Mouse (Mus musculus) heart, postnatal 0 days (tissue): Measurements from ENCODE around the gene Bmp2k. TPM values are rescaled to one million over a fixed set of nuclear protein-coding genes. Genes with fewer than 3 reads are reported as not detected.

Experiments
- ATAC-seq: fragments of 200-750 bp; cut with Nextera tagmentation; 2 replicates; pipeline ENCODE4 v1.8.0; 2017; ENCODE audit warnings: low read depth, moderate number of reproducible peaks, moderate library complexity; ENCODE audit not compliant: insufficient read depth
- DNase-seq: peaks from one replicate; pipeline ENCODE4 v3.0.0-alpha.2; 2016; ENCODE audit warnings: low spot score
- H3K27ac ChIP-seq: fragments of 300-500 bp; sonication (generic); 2 replicates; pipeline ENCODE4 v1.5.1; 2014; ENCODE audit warnings: low read depth, mild to moderate bottlenecking
- H3K27me3 ChIP-seq: fragments of 300-500 bp; sonication (generic); 2 replicates; pipeline ENCODE4 v1.6.1; 2014; ENCODE audit warnings: low read length, mixed read lengths; ENCODE audit not compliant: control insufficient read depth, insufficient read depth
- H3K36me3 ChIP-seq: fragments of 300-500 bp; sonication (generic); replicated peaks from 2 replicates; pipeline ENCODE4 v1.6.1; 2014; ENCODE audit warnings: low read length, mixed read lengths; ENCODE audit not compliant: control insufficient read depth, insufficient read depth
- H3K4me1 ChIP-seq: fragments of 300-500 bp; sonication (generic); 2 replicates; pipeline ENCODE4 v1.6.1; 2014; ENCODE audit warnings: antibody characterized with exemption; ENCODE audit not compliant: control insufficient read depth, insufficient read depth
- H3K4me2 ChIP-seq: fragments of 300-500 bp; sonication (generic); 2 replicates; pipeline ENCODE4 v1.6.1; 2014; ENCODE audit warnings: low read depth, mild to moderate bottlenecking, low read length, moderate library complexity
- H3K4me3 ChIP-seq: fragments of 300-500 bp; sonication (generic); 2 replicates; pipeline ENCODE4 v1.5.1; 2014; ENCODE audit warnings: low read depth, low read length
- H3K9ac ChIP-seq: fragments of 300-500 bp; sonication (generic); replicated peaks from 2 replicates; pipeline ENCODE4 v1.6.1; 2014; ENCODE audit warnings: low read depth, low read length, mixed read lengths
- H3K9me3 ChIP-seq: fragments of 300-500 bp; sonication (generic); replicated peaks from 2 replicates; pipeline ENCODE4 v1.6.1; 2016; ENCODE audit warnings: low read length; ENCODE audit not compliant: control insufficient read depth
- CTCF ChIP-seq: IDR thresholded peaks from 2 replicates; pipeline ENCODE4 v1.5.1; 2016; ENCODE audit warnings: antibody characterized with exemption, control low read depth, low read depth
- EP300 ChIP-seq: IDR thresholded peaks from 2 replicates; pipeline ENCODE4 v1.6.1; 2016; ENCODE audit warnings: antibody characterized with exemption, low read depth
- WGBS: fragments of 180-500 bp; shearing (Covaris S2); extraction: QIAGEN DNeasy Blood & Tissue Kit; methylation state at CpG from one replicate; pipeline ENCODE4 v1.1.7; 2014; 5-methylcytosine and 5-hydroxymethylcytosine counted together
- polyA plus RNA-seq: library from polyadenylated mRNA; unstranded; fragments of >200 nt; fragmentation: Nextera tagmentation; extraction: Ambion mirVana; gene quantifications from 2 replicates; pipeline ENCODE4 v1.2.1, GENCODE M21; 2015
- total RNA-seq: library from RNA; depleted of rRNA; stranded (reverse); fragments of >200 nt; gene quantifications from 2 replicates; pipeline ENCODE4 v1.2.3, GENCODE M21; 2014; ENCODE audit warnings: low replicate concordance

The Bmp2k gene
- total and polyA plus RNA-seq, 2 experiments from 2014 or later, result 6.8 to 7.0 TPM

DNA sequence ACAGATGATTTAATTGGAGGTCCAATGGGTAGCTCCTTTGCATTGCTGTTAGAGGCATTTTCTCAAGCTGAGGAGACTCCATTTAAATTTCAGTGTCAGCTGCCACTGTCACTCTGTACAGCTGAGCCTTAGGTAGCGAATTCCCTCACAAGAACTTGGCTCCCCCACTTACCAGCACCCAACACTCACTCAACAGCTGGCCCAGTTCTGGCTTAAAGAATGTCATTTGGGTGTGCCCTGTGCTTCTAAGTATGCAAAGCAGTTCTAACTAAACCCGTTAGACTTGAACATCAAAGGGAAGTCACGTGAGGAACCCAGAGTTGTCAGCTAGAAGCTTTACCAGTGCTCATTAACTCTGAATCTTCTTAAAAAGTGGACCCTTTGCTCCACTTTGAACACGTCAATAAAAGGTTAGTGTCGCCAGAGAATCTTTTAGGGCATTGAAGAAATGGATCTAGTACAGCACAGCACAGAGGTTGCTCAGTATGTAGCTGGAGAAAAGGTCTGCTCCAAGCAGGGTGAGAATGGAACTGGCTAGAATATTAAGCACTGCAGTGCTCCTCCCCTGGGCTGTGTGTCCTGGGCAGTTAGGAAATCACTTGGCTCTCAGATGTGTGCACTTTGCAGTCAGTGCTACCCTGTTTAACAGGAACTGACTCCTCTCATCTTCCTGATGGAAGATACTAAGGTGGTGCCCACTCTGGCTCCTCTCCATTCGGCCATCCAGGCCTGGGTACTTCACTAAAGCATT lies 92.7 kb downstream of the Bmp2k start:
- no peaks in the 10 kb centered on the region for H3K27me3 ChIP-seq
- DNase-seq (no peak), ATAC-seq (no peak)
- TF ChIP-seq CTCF (no peak), EP300 (no peak)
- H3K9me3 ChIP-seq, result no peaks in the 10 kb centered on the region
- WGBS, result 74% methylated on average over 6 of the region's 6 CpGs
- no peak overlapping the region for H3K4me3 ChIP-seq
- H3K9ac ChIP-seq, result no peak overlapping the region
- no peaks in the 10 kb centered on the region for H3K4me1 ChIP-seq
- no peak overlapping the region for H3K27ac ChIP-seq
- H3K36me3 ChIP-seq, result peaks cover 26% of the 10 kb centered on the region
- H3K4me2 ChIP-seq, result no peak overlapping the region

DNA sequence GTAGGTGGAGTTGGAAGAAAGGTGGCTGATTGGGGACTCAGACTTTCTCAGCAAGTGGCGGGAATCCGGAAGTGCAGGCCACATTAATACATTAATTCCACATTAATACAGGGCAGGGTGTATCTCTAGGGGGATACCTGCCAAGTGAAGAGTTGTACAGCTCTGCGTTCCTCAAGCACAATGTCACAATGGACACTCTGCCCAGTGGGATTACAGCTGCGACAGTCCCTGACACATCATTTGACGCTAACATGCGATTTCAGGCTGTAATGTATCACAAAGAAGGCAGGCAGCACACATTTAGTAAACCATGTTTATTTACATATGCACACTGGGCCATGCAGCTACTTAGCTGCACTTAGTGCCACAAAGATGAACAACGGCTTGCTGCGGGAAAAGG lies 95.5 kb downstream of the Bmp2k start:
- TF ChIP-seq EP300 (no peak), CTCF (no peak)
- no peak overlapping the region for H3K4me2 ChIP-seq
- no peaks in the 10 kb centered on the region for H3K4me1 ChIP-seq
- no peak overlapping the region for H3K9ac ChIP-seq
- no peak for ATAC-seq
- no peak for DNase-seq
- no peak overlapping the region for H3K27ac ChIP-seq
- no peaks in the 10 kb centered on the region for H3K9me3 ChIP-seq
- WGBS, result 79% methylated on average over 8 of the region's 8 CpGs
- H3K4me3 ChIP-seq, result no peak overlapping the region
- peaks cover 13% of the 10 kb centered on the region for H3K36me3 ChIP-seq
- no peaks in the 10 kb centered on the region for H3K27me3 ChIP-seq

DNA sequence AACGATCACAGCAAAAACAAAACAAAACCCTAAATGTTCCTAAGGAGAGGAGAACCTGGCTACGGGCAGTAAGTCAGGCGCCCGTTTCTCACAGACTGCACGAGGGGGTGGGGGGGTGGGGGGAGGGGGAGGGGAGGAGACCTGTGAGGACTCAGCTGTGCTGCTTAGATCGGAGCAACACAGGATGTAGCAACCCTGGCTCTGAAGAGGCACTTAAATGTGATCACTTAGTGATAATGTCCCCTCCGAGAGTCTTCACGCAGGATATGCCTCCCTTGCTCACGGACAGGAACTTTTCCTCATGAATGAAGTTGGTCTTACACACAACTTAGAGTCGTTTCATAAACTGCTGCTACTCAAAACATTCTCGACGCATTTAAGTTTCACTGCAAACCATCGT lies 97.8 kb downstream of the Bmp2k start:
- no peak overlapping the region for H3K9ac ChIP-seq
- H3K4me1 ChIP-seq, result no peaks in the 10 kb centered on the region
- DNase-seq (no peak), ATAC-seq (no peak)
- 43% methylated on average over 13 of the region's 13 CpGs for WGBS
- H3K9me3 ChIP-seq, result no peaks in the 10 kb centered on the region
- no peaks in the 10 kb centered on the region for H3K36me3 ChIP-seq
- no peak overlapping the region for H3K4me2 ChIP-seq
- no peak overlapping the region for H3K27ac ChIP-seq
- no peaks in the 10 kb centered on the region for H3K27me3 ChIP-seq
- H3K4me3 ChIP-seq, result no peak overlapping the region
- TF ChIP-seq CTCF, result no peak
- no peak for TF ChIP-seq EP300

DNA sequence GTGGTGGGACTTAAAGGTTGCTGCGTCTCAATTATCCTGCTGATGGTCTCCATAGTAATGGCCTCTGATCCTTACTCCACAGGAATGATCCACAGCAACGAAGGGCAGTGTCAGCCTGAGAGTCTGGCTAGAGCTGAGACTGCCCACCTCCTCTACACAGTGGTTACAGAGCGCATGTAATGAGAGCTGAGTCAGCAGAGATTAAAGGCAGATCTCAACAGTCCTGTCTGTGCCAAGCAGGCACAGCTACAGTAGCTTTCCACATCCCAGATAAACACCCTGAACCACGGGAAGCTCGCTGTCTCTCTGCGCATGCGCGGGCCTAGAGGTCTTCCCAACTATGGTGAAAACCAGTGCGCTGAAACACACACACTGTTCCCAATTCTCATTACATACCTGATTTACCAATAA lies 100.1 kb downstream of the Bmp2k start:
- no peaks in the 10 kb centered on the region for H3K27me3 ChIP-seq
- no peak for TF ChIP-seq EP300
- no peak for TF ChIP-seq CTCF
- DNase-seq, result no peak
- H3K9me3 ChIP-seq, result no peaks in the 10 kb centered on the region
- 0 out of 2 replicates have a peak, but pooled peaks have one; percentile 33 for ATAC-seq
- no peak overlapping the region for H3K4me3 ChIP-seq
- H3K4me1 ChIP-seq, result no peaks in the 10 kb centered on the region
- WGBS, result 65% methylated on average over 9 of the region's 9 CpGs
- H3K36me3 ChIP-seq, result no peaks in the 10 kb centered on the region
- no peak overlapping the region for H3K9ac ChIP-seq
- H3K27ac ChIP-seq, result no peak overlapping the region
- no peak overlapping the region for H3K4me2 ChIP-seq

DNA sequence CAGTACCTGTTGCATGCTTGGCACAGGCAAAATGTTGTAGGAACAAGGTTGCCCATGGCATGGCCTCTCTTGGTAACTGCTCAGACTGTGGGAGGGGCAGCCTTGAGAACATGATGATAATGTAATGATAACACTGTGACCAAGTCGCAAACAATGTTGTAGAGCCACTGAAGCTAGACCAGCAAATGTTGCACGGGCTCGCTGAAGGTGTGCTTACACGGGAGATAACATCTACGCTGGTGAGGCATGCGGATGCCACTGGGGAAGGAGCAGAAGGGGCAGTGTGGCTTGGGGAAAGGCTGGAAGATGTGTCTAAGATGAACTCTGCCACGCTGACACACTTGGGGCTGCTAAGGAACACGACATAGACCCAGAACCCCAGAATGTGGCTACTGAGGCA lies 102.5 kb downstream of the Bmp2k start:
- Histone ChIP-seq H3K4me1 (no peaks in the 10 kb centered on the region), H3K9me3 (no peaks in the 10 kb centered on the region), H3K27me3 (no peaks in the 10 kb centered on the region), H3K4me3 (no peak overlapping the region), H3K4me2 (no peak overlapping the region), H3K27ac (no peak overlapping the region), H3K9ac (no peak overlapping the region), H3K36me3 (no peaks in the 10 kb centered on the region)
- DNase-seq, result no peak
- no peak for ATAC-seq
- no peak for TF ChIP-seq EP300
- no peak for TF ChIP-seq CTCF
- 84% methylated on average over 8 of the region's 8 CpGs for WGBS

DNA sequence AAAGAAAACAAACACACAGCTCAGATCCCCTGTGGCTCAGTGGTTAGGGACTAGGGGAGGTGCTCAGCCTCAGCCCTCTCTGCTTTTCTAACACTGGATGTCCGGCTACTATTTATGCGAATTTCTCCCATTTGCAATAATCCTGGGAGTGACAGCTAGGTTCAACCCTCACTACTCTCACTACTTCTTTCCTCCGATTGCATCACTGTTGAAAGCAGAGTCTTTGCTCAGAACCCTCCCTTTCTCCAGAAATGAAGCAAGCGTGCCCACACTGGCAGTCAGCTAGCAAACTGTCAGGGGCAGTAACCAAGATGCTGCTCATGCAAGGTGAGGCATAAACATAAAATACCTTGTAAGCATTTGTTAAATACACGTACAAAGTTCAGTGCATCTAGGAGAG lies 110.8 kb downstream of the Bmp2k start:
- no peak overlapping the region for H3K4me3 ChIP-seq
- H3K4me2 ChIP-seq, result no peak overlapping the region
- TF ChIP-seq CTCF (no peak), EP300 (no peak)
- no peak overlapping the region for H3K27ac ChIP-seq
- DNase-seq (no peak), ATAC-seq (no peak)
- no peaks in the 10 kb centered on the region for H3K27me3 ChIP-seq
- H3K4me1 ChIP-seq, result 0 out of 2 replicates have a peak, but pooled peaks cover 5% of the 10 kb centered on the region
- H3K36me3 ChIP-seq, result no peaks in the 10 kb centered on the region
- H3K9me3 ChIP-seq, result no peaks in the 10 kb centered on the region
- no peak overlapping the region for H3K9ac ChIP-seq
- 89% methylated on average over 5 of the region's 5 CpGs for WGBS
